Mouse (Mus musculus): Measurements from ENCODE around the gene Ttc25.

DNA sequence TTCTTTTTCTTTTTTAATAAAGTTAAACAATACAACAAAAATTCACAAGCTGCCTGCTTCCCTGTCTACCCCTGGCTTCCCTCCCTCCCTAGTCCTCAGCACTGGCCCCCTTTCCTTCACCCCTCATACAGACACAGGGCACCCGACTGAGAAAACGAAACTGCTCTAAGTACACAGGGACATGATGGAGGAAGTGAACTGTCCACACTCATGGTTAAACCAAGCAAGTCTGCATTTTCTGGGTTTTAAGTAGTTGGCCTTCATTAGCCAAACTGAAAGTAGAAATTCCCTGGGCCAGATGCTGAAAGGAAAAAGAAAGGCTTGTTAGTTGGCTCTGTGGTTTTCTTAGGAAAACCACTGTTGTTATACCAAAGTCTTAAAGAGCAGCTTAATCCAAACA is 37.4 kb downstream of the Ttc25 start:
- no peak for TF ChIP-seq EP300 (IDR thresholded peaks at IDR 0.05; ENCODE audit: low read depth)
- no peak for TF ChIP-seq CTCF (IDR thresholded peaks at IDR 0.05; ENCODE audit: low read depth)

Data from liver, embryonic 14.5 days (tissue).